Mouse (Mus musculus): ENCODE data around the gene Gm27029. TPM values are rescaled to one million over a fixed set of nuclear protein-coding genes. Genes with fewer than 3 reads are reported as not detected.

The Gm27029 gene
- polyA plus RNA-seq (2012; rRNA removed; ENCODE audit: low replicate concordance) = 0.48 and 0.52 TPM in 2 replicates

DNA sequence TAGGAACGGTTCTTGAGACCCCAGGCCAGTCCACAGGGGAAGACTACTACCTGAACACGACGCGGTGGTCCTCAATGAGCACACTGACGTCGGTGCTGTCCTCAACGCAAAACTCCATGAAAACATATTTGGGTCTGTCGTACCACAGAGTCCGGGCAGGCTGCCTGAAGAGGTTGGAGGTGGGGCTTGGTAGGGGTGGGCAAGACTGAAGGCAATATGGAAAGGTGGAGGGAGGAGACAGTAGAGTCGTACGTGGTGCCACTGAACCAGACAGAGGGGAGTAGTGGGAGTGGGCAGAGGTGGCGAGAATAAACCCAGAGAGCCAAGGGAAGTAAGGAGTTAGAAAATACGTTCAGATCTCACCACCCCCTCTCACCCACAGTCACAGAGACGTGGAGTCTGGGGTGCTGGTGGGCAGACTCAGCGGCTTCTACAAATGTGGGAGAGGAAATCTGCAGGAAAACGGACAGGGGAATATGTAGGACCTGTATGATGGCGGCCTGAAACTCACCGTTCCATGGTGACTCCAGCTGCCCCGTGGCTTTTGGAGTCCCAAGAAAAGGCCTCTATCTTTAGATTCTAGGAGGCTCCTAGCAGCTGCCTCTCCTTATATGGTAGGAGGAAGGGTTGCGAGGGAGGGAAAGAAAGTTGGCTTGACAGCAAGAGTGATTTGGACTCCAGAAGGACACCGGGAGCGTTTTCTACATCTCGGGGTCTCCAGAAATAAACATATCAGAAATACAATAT is at the start of gene Gm27029:
Gene Gm27029 (minus strand): TSS at position 692 of the 747 bp plus-strand sequence.

DNA sequence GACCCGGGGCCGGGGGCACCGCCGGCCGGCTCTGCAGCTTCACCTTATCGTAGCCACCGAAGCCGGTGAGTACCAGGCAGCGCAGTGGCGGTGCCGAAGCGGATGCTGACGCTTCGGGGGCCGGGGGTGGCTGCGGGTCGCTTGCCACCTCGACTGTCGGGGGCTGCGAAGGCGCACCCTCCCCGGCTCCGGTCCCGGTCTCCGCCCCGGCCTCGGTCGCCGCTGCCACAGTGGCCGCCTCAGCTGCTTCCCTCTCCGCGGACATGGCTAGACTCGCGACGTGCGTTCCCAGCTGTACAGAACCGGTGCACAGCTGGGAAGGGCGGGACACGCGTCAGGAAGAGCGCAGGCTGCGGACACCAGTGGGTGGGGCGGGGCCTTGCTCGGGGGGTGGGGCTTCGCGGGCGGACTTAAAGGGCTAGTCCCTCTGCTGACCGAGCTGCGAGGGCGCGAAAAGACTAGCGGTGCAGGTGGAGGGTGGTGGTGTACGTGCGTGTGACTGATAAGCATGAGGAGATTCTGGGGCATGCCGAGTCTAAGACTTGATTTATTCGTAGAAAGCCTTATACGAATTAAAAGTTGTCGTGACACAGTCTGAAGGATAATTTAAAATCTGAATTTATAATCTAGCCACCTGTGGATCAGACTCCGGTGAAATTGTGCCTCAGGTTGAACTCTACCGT is 41.4 kb upstream of the Gm27029 start, which contains the start of gene Vat1:
Gene Vat1 (minus strand): TSS at position 362 of the 683 bp plus-strand sequence.

DNA sequence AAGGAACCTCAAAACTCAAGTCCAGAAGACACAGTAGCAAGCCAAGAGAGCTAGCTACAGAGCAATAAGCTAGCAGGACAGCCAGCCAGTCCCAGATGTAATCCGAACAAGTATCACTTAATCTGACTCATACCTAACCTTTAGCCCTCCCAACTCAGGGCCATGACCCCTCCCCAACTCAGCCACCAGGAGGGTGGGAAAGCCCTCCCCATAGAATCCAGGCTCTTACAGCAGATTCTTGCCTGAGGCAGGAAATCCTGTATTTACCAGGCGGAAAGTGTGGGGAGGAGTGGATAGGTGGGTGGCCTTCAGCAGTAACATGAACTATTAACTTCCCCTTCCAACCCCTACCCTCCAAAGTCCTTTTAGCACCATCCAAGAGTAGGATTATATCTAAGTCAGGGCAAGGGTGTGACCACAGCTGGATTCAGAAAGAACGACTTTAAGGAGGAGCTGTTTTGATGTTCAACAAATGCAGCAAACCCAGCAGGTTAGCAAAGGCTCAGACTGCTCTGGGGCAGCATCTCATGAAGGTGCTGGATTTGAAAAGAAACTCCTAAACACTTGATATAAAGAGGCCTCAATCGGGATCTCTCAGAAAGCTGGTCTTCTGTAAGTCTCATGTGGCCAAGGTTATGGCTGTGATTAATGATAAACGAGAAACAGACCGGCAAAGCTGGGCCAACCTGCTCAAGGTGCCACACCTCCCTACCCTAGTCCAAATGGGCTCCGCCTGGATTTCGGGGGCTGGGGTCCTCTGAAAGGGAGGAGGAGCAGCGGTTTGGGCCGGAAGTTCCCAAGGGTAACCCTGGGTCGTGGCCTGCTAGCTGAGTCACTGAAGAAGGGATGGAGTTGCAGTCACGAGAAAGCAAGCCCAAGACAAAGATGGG is 39.9 kb upstream of the Gm27029 start, which contains the start of gene Rnd2:
Gene Rnd2 (plus strand): TSS at position 789 of the 890 bp plus-strand sequence.

DNA sequence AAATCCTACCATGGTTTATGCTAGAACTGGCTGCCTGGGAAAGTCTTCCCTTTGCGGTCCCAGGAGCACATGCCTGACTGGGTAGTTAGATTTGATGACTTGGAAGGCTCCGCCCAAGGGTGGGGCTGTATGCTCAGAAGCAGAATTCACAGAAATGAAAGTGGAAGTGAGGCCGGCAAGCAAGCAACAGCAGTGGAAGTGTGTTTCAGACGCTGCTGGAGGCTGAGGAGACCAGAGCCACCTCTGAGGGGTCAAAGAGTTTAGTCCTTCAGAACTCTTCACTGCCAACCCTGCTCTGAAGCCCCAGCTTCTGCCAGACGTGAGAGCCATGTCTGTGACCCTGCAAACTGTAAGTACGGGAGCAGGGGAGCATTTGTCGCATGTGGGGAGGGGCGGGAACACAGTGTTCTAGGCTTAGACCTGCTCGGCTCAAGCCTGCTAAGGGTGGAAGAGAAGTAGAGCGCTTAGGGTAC is 23.7 kb upstream of the Gm27029 start, which contains the start of gene Ifi35:
Gene Ifi35 (plus strand): TSS at position 134 of the 473 bp plus-strand sequence.

DNA sequence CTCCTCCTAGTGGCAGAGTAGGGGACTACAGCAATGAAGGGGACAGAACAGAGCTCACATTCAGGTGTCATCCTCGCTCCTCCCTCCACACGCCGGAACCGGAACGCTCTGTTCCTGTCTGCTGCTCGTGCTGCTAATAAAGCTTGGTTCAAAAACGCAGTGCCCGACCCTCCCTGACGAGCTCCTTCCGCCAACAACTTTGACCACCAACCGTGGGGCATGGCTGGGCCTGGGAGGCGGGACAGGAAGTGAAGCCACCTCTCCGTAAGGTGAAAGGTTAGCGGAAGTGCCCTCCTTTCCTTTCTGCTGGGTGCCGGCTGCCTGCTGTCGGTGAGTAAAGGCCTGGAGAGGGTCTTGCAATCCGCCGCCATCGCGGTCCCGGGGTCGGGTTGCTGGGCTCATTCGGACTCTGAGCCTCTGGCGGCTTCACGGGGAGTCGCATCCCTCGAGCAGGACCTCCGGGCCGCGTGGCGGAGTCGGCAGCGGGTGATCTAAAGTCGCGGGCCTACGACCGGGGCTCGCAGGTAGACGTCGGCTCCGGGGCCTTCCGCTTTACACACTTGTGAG is 17.6 kb upstream of the Gm27029 start, which contains the start of gene Rpl27:
Gene Rpl27 (plus strand): TSS at position 172 of the 567 bp plus-strand sequence.

DNA sequence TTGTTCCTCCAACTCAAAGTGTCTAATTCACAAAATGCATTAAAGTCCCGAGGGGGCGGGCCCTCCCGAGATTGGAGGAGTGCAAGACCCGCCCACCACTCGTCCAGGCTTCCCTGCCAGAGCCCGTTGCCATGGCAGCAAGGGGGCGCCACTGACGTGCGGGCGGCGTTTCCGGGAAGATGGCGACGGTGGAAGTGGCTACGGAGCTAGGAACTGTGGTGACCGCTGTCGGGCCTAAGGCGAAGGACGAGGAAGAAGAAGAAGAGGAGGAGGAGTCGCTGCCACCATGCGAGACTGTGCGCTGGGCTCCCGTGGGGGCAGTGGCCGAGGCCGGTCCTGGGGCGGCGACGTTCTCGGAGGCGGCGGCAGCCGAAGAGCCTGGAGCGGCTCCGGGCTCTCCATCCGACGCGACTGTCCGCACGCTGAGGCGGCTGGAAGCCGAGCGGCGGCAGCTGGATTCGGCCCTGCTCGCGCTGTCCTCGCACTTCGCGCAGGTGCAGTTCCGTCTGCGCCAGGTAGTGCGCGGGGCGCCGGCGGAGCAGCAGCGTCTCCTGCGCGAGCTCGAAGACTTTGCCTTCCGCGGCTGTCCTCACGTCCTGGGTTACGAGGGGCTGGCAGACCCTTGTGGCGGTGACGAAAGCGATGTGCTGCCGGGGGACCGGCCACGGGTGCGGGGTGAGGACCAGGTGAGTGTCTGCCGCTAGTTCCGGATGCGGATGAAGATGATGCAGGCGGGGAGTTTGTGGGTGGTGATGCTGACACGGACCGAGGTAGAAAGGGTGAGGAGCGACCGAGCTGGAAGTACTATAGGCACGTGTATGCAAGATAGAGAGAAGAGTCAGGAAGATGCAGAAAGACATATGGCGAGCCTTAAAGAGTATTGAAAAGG is 573 bp upstream of the Gm27029 start, which contains the start of the genes Rundc1 and Ptges3l:
Gene Rundc1 (plus strand): TSS at position 161 of the 889 bp plus-strand sequence.
Gene Ptges3l (minus strand): TSS at position 409 of the 889 bp plus-strand sequence.

DNA sequence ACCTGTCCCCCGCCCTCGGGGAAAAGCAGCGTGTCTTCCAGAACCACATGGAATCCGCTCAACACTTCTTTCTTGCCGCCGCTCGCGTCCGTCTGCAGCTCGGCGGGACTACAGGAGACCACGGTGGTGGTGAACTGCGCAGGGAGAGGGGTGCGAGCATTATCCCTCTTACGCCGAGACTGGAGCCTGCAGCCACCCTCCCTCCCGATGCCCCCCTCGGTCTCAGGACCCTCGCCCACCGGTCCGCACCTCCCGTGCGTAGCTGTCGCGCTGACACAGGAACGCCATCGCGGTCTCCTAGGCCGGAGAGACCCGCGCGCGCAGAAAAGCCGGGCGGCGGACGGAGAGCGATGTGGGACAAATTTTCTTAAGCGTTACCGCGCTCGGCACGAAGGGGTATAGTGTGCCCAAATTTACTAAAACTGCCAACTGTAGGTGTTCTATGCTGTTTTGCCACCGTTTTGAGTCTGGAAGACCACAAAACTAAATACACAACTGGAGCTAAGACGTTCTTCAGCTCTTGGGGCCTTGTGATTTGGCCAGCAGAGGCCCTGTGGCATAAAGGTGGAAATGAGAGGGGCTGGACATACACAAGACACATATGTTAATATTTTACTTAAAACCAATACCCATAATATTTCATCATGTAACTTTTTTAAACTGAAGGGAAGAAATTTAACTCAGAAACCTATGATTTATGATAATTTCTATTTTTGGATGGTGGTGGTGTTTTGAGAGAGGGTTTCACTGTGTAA is 7.3 kb downstream of the Gm27029 start, which contains the start of gene Aarsd1:
Gene Aarsd1 (minus strand): TSS at position 515 of the 755 bp plus-strand sequence.

DNA sequence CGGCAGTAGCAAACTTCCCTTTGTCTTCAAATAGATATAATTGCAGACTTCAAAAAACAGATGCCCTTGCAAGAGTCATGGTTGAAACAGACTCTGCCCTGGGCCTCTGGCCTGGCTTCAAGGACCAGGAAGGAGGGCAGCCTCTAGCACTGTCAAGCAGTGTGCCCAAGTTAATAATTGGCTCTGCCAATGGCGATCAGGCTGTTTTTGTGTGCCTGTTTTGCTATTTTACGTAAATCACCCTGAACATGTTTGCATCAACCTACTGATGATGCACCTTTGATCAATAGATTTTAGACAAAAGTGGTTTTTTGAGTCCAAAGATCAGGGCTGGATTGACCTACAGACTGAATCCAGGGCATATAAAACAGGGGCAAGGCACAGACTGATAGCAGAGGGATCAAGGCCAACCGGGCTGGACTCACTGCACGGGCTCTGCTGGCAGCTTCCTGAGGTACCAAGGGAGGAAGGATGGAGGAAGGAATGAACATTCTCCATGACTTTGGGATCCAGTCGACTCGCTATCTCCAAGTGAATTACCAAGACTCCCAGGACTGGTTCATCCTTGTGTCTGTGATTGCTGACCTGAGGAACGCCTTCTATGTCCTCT is 57.2 kb downstream of the Gm27029 start, which contains the start of gene G6pc:
Gene G6pc (plus strand): TSS at position 236 of the 610 bp plus-strand sequence.

Other genes with a start within 250 kb of the Gm27029 start
- gene Ccr10, start 249.4 kb downstream of the Gm27029 start, polyA plus RNA-seq (2012; rRNA removed; ENCODE audit: low replicate concordance) = 0.60 and 0.93 TPM in 2 replicates
- gene Ezh1, start 198.3 kb downstream of the Gm27029 start, polyA plus RNA-seq (2012; rRNA removed; ENCODE audit: low replicate concordance) = 44.1 and 55.6 TPM in 2 replicates
- 237 and 432 TPM in 2 replicates for gene Ramp2, start 178.8 kb downstream of the Gm27029 start, polyA plus RNA-seq (2012; rRNA removed; ENCODE audit: low replicate concordance)
- 110 and 112 TPM in 2 replicates for gene Vps25, start 171.1 kb downstream of the Gm27029 start, polyA plus RNA-seq (2012; rRNA removed; ENCODE audit: low replicate concordance)
- gene Wnk4, start 164.2 kb downstream of the Gm27029 start, polyA plus RNA-seq (2012; rRNA removed; ENCODE audit: low replicate concordance) = 1.4 and 19.8 TPM in 2 replicates
- gene Cntd1, start 145.8 kb downstream of the Gm27029 start, polyA plus RNA-seq (2012; rRNA removed; ENCODE audit: low replicate concordance) = 0.07 and 0.19 TPM in 2 replicates
- 161 and 167 TPM in 2 replicates for gene Coa3, start 145.7 kb downstream of the Gm27029 start, polyA plus RNA-seq (2012; rRNA removed; ENCODE audit: low replicate concordance)
- gene Becn1, start 122.5 kb downstream of the Gm27029 start, polyA plus RNA-seq (2012; rRNA removed; ENCODE audit: low replicate concordance) = 87.7 and 120 TPM in 2 replicates
- gene Psme3, start 108.6 kb downstream of the Gm27029 start, polyA plus RNA-seq (2012; rRNA removed; ENCODE audit: low replicate concordance) = 61.9 and 67.1 TPM in 2 replicates
- gene Aoc2, start 99.7 kb downstream of the Gm27029 start, polyA plus RNA-seq (2012; rRNA removed; ENCODE audit: low replicate concordance) = 3.9 and 7.4 TPM in 2 replicates
- 254 and 817 TPM in 2 replicates for gene Aoc3, start 94.2 kb downstream of the Gm27029 start, polyA plus RNA-seq (2012; rRNA removed; ENCODE audit: low replicate concordance)
- 0.08 and 0.09 TPM in 2 replicates for gene G6pc, start 57.2 kb downstream of the Gm27029 start, polyA plus RNA-seq (2012; rRNA removed; ENCODE audit: low replicate concordance)
- gene Aarsd1, start 7.2 kb downstream of the Gm27029 start, polyA plus RNA-seq (2012; rRNA removed; ENCODE audit: low replicate concordance) = 29.0 and 32.6 TPM in 2 replicates
- 15.6 and 20.5 TPM in 2 replicates for gene Rundc1, start 289 bp upstream of the Gm27029 start, polyA plus RNA-seq (2012; rRNA removed; ENCODE audit: low replicate concordance)
- 9.3 and 9.4 TPM in 2 replicates for gene Ptges3l, start 537 bp upstream of the Gm27029 start, polyA plus RNA-seq (2012; rRNA removed; ENCODE audit: low replicate concordance)
- gene Rpl27, start 17.5 kb upstream of the Gm27029 start, polyA plus RNA-seq (2012; rRNA removed; ENCODE audit: low replicate concordance) = 318 and 472 TPM in 2 replicates
- 66.3 and 93.8 TPM in 2 replicates for gene Ifi35, start 23.6 kb upstream of the Gm27029 start, polyA plus RNA-seq (2012; rRNA removed; ENCODE audit: low replicate concordance)
- 16.1 and 16.8 TPM in 2 replicates for gene Rnd2, start 40.2 kb upstream of the Gm27029 start, polyA plus RNA-seq (2012; rRNA removed; ENCODE audit: low replicate concordance)
- gene Vat1, start 41.4 kb upstream of the Gm27029 start, polyA plus RNA-seq (2012; rRNA removed; ENCODE audit: low replicate concordance) = 140 and 206 TPM in 2 replicates
- 0.29 and 2.6 TPM in 2 replicates for gene Brca1, start 127.2 kb upstream of the Gm27029 start, polyA plus RNA-seq (2012; rRNA removed; ENCODE audit: low replicate concordance)
- 110 and 123 TPM in 2 replicates for gene Nbr1, start 127.4 kb upstream of the Gm27029 start, polyA plus RNA-seq (2012; rRNA removed; ENCODE audit: low replicate concordance)
- gene Tmem106a, start 157.4 kb upstream of the Gm27029 start, polyA plus RNA-seq (2012; rRNA removed; ENCODE audit: low replicate concordance) = 80.3 and 135 TPM in 2 replicates
- gene Gm11634, start 174.5 kb upstream of the Gm27029 start, polyA plus RNA-seq (2012; rRNA removed; ENCODE audit: low replicate concordance) = not detected in 2 replicates
- gene Rdm1, start 202.4 kb upstream of the Gm27029 start, polyA plus RNA-seq (2012; rRNA removed; ENCODE audit: low replicate concordance) = 26.1 and 28.7 TPM in 2 replicates
- gene Arl4d, start 240.7 kb upstream of the Gm27029 start, polyA plus RNA-seq (2012; rRNA removed; ENCODE audit: low replicate concordance) = 18.6 and 33.7 TPM in 2 replicates

Data from subcutaneous adipose tissue, adult 2 months (tissue).